Mouse (Mus musculus) midbrain, embryonic 15.5 days (tissue): ENCODE results near the gene Pianp. TPM values are rescaled to one million over a fixed set of nuclear protein-coding genes. Genes with fewer than 3 reads are reported as not detected.

Source experiments
- ATAC-seq: fragments of 200-750 bp; cut with Nextera tagmentation; replicated peaks from 2 replicates; pipeline ENCODE4 v1.8.0; 2017; ENCODE audit warnings: moderate TSS enrichment
- H3K27ac ChIP-seq: fragments of 300-500 bp; sonication (generic); 2 replicates; pipeline ENCODE4 v1.5.1; 2015; ENCODE audit warnings: mild to moderate bottlenecking, inconsistent platforms
- H3K27me3 ChIP-seq: fragments of 300-500 bp; sonication (generic); replicated peaks from 2 replicates; pipeline ENCODE4 v1.6.1; 2015; ENCODE audit warnings: inconsistent platforms
- H3K36me3 ChIP-seq: fragments of 300-500 bp; sonication (generic); replicated peaks from 2 replicates; pipeline ENCODE4 v1.6.1; 2015; ENCODE audit warnings: inconsistent platforms
- H3K4me1 ChIP-seq: fragments of 300-500 bp; sonication (generic); 2 replicates; pipeline ENCODE4 v1.6.1; 2015; ENCODE audit warnings: inconsistent platforms
- H3K4me2 ChIP-seq: fragments of 300-500 bp; sonication (generic); 2 replicates; pipeline ENCODE4 v1.6.1; 2015; ENCODE audit warnings: inconsistent platforms, mild to moderate bottlenecking, moderate library complexity
- H3K4me3 ChIP-seq: fragments of 300-500 bp; sonication (generic); 2 replicates; pipeline ENCODE4 v1.5.1; 2015; ENCODE audit warnings: mild to moderate bottlenecking, inconsistent platforms
- H3K9ac ChIP-seq: fragments of 300-500 bp; sonication (generic); 2 replicates; pipeline ENCODE4 v1.6.1; 2015; ENCODE audit warnings: mild to moderate bottlenecking, inconsistent platforms
- H3K9me3 ChIP-seq: fragments of 300-500 bp; sonication (generic); 2 replicates; pipeline ENCODE4 v1.6.1; 2016; ENCODE audit warnings: inconsistent platforms
- WGBS: fragments of 180-500 bp; shearing (Covaris S2); methylation state at CpG from one replicate; pipeline ENCODE4 v1.1.7; 2015; ENCODE audit warnings: mixed read lengths; 5-methylcytosine and 5-hydroxymethylcytosine counted together
- polyA plus RNA-seq: library from polyadenylated mRNA; unstranded; fragments of >200 nt; fragmentation: Nextera tagmentation; extraction: Ambion mirVana; gene quantifications from 2 replicates; pipeline ENCODE4 v1.2.1, GENCODE M21; 2015

Pianp gene
- polyA plus RNA-seq, result 70.8 and 75.8 TPM in 2 replicates

DNA sequence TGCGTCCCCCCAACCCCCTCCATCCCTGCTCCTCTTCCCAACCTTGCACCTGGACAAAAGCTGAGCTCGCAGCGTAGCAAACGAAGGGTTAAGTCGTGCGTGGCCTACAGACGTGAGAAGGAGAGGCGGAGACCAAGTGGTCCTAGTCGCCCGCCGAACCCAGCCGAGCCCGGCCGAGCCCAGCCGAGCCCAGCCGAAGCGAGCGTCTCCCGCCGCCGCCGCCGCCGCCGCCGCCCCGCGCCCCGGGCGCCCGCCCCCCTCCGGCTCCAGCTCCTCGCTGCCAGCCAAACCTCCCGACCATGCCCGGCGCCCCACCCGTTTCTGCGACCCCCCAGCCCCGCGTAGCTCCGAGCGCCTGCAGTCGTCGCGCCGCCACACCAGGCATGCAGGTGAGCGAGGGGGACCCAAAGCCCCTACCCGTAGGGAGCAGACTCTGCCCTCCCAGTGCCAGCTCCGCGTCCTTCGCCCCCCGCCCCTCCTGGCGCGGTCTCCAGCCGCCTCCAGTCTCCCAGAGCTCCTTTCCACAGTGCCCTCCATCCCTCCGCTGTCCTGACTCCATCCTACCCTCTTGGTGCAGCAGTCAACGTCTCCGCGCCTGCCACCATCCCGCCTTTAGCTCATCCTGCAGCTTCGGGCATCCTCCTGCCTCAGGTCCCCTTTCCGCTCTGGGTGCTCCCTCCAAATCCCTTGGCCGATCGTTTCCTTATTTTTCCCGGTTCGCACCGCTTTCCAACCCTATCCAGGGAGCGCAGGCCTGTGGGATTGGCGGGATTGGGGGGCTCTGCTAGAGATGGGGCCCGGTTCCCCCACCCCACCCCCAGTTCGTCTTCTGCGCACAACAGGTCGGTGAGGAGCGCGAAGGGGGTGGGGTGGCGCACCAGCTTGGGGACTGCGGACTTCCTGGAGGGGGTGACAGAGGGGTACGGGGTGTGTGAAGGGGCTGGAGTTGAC lies at the start of gene Pianp:
Gene Pianp, plus strand, starts transcription at position 144 of the 951 bp plus-strand sequence.
- H3K27ac ChIP-seq, result peak within 1 kb of the TSS; percentile 90
- under 1% methylated on average over 71 of the region's 78 CpGs for WGBS
- peak within 1 kb of the TSS; percentile 89 for H3K4me2 ChIP-seq
- ATAC-seq, result peak; percentile 91
- H3K27me3 ChIP-seq, result peaks cover 33% of the 10 kb centered on the region
- peaks cover 42% of the 10 kb centered on the region for H3K4me1 ChIP-seq
- peak within 1 kb of the TSS; percentile 96 for H3K9ac ChIP-seq
- peak within 1 kb of the TSS; percentile 88 for H3K4me3 ChIP-seq
- H3K36me3 ChIP-seq, result peaks cover 8% of the 10 kb centered on the region; the same call in 1 of the 2 replicates
- no peaks in the 10 kb centered on the region for H3K9me3 ChIP-seq

DNA sequence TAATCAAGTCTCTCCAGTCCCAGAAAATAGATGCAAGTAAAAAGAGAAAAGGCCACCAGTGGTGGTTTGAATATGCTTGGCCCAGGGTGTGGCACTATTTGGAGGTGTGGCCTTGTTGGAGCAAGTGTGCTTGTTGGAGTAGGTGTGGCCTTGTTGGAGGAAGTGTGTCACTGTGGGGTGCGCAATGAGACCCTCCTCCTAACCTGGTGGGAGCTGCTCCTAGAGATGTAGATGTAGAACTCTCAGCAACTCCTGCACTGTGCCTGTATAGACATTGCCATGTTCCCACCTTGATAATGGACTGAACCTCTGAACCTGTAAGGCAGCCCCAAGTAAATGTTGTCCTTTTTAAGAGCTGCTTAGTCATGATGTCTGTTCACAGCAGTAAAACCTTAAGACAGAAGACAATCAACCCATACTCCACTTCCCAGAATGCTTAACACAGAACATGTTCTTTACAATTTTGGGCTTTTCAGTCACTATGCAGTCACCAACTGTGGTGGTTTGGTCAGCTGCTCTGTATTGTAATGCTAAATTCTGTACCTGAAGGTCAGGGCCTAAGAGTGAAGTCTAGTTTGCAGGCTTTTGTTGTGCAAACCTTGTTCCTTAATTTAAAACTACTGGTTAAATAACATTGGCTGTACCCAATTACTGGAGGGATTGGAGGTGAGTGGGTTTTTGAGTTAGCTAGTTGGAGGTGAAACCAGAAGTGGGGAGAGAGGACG lies 42.3 kb upstream of the Pianp start:
- peaks cover 17% of the 10 kb centered on the region for H3K36me3 ChIP-seq
- no peak overlapping the region for H3K4me3 ChIP-seq
- H3K27ac ChIP-seq, result no peak overlapping the region
- no peaks in the 10 kb centered on the region for H3K27me3 ChIP-seq
- H3K9me3 ChIP-seq, result no peaks in the 10 kb centered on the region
- WGBS, result 88% methylated on average over 2 of the region's 2 CpGs
- ATAC-seq, result no peak
- no peaks in the 10 kb centered on the region for H3K4me1 ChIP-seq
- H3K4me2 ChIP-seq, result no peak overlapping the region
- no peak overlapping the region for H3K9ac ChIP-seq

DNA sequence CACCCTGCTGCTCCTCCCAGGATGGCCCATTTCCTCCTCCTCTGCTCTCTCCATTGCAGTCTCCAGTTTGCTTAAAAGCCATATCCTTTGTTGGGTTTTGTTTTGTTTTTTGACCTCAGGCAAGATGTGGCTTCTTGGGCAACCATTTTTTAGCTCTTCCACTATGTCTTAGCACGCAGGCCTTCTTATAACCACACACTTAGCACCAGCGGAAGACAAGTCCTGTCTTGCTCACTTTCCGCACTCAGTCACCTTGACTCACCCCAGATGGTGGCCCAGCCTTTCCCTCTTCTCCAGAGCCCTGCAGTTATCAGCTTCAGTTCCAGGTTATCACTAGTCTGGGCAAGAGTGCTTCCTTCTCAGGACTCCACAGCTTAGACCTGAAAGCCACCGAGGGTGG lies 41.3 kb upstream of the Pianp start:
- Histone ChIP-seq H3K4me2 (no peak overlapping the region), H3K27ac (no peak overlapping the region), H3K9ac (no peak overlapping the region), H3K27me3 (no peaks in the 10 kb centered on the region), H3K36me3 (peaks cover 27% of the 10 kb centered on the region), H3K4me1 (no peaks in the 10 kb centered on the region), H3K4me3 (no peak overlapping the region), H3K9me3 (no peaks in the 10 kb centered on the region)
- ATAC-seq, result no peak
- WGBS, result 92% methylated on average over 4 of the region's 4 CpGs

DNA sequence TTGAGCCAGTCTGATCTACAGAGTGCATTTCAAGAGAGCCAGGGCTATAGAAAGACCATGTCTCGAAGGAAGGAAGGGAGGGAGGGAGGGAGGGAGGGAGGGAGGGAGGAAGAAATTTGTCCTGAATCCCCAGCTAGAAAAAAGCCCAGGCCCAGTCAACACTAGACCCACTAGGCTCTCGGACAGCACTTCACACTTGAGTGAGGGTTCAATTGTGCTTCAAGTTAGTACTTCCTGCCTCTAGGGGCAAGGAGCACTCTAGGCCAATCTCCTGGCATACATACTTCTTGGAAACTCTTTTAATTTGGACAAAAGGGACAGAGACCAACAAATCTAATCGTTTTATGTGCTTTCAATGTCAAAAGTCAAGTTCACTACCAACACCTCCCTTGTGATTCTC lies 38.4 kb upstream of the Pianp start:
- WGBS, result 90% methylated on average over 3 of the region's 3 CpGs
- Histone ChIP-seq H3K4me2 (no peak overlapping the region), H3K36me3 (peaks cover 38% of the 10 kb centered on the region)

GRCm38 (mm10) chr6:124959960-124960359 lies 36.5 kb upstream of the Pianp start:
- H3K4me1 ChIP-seq, result peaks cover 9% of the 10 kb centered on the region
- no peaks in the 10 kb centered on the region for H3K27me3 ChIP-seq
- no peak overlapping the region for H3K4me2 ChIP-seq
- H3K4me3 ChIP-seq, result no peak overlapping the region
- no peak for ATAC-seq
- no peaks in the 10 kb centered on the region for H3K9me3 ChIP-seq
- 94% methylated on average over 13 of the region's 13 CpGs for WGBS
- H3K36me3 ChIP-seq, result peaks cover 38% of the 10 kb centered on the region
- no peak overlapping the region for H3K27ac ChIP-seq
- H3K9ac ChIP-seq, result no peak overlapping the region

More for the DNA sequence above, 38.4 kb upstream of the Pianp start:
- H3K27me3 ChIP-seq, result no peaks in the 10 kb centered on the region
- no peaks in the 10 kb centered on the region for H3K9me3 ChIP-seq
- no peaks in the 10 kb centered on the region for H3K4me1 ChIP-seq
- H3K9ac ChIP-seq, result no peak overlapping the region
- no peak overlapping the region for H3K4me3 ChIP-seq
- ATAC-seq, result no peak
- no peak overlapping the region for H3K27ac ChIP-seq

DNA sequence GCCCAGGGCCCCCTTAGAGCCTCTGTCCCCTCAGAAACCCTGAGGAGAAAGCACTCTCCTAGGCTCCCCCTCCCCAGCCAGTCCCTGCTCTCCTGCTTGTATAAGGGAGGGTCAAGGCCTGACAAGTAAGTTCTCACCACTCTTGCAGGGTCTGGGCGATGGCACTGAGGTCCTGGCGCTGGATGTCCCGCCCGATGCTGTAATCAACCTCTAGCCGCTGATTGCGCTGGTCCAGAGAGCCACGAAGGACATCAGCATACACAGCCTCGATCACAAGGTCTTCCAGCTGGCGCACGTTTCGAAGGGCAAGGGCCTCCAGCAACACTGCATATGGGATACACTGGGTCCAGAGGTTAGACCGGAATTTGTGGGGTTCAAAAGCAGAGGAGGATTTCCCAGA lies 35.5 kb upstream of the Pianp start:
- Histone ChIP-seq H3K4me2 (no peak overlapping the region), H3K9ac (no peak overlapping the region), H3K36me3 (peaks cover 34% of the 10 kb centered on the region), H3K4me1 (peaks cover 10% of the 10 kb centered on the region), H3K27me3 (no peaks in the 10 kb centered on the region), H3K27ac (no peak overlapping the region), H3K4me3 (no peak overlapping the region), H3K9me3 (no peaks in the 10 kb centered on the region)
- no peak for ATAC-seq
- WGBS, result 93% methylated on average over 12 of the region's 12 CpGs

DNA sequence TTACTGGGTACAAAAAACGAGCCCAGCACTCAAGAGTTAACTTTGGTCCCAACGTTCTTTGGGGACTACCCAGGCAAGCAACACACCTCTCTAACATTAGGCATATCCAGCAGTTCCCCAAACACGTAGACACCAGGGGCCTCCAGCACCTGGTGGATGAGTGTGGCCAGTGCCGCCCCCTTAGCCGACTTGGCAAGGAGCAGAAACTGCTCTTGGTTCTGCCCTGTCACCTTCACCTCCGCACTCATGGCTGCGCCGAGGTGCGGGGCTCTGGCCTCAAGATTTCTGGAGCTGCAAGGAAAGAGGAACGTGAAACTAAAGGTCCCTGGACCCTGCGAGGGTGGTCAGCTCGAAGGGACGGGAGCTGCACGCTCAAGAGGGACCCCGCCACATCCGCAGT lies 31.9 kb upstream of the Pianp start:
- peak; percentile 57 for ATAC-seq
- peaks cover 17% of the 10 kb centered on the region for H3K4me1 ChIP-seq
- WGBS, result 41% methylated on average over 16 of the region's 16 CpGs
- no peaks in the 10 kb centered on the region for H3K27me3 ChIP-seq
- H3K4me2 ChIP-seq, result peak overlapping the region; percentile 92
- H3K9me3 ChIP-seq, result no peaks in the 10 kb centered on the region
- H3K36me3 ChIP-seq, result peaks cover 16% of the 10 kb centered on the region
- H3K27ac ChIP-seq, result peak overlapping the region; percentile 89
- peak overlapping the region; percentile 65 for H3K4me3 ChIP-seq
- peak overlapping the region; percentile 84 for H3K9ac ChIP-seq

DNA sequence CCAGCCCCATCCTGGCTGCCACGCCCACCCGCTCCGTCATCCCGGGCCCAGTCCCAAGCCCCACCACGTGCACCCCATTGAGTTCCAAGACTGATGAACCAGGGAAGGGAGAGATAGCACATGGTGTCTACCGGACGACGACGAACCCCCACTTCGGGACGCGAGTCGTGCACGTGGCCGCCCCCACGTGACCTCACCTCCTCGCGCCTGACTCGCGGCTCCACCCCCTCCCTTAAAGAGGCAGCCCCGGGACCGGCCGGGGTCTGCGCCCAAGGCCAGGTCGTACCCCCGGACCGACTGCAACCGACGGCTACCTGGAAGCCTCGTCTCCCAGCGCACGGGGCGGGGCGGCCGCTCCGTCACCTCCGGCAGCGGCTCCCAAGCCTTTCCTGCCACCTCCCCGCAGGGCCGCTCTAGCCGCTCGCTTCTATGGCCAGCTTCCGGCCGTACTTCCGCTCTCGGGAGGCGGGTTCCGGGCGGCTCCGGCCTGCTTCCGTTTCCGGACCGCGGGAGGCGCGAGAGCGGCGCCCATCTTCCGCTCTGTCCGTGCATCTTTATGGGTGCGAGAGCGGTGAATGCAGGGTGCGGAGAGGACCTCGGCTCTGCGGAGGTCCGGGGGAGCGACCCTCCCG lies 31.3 kb upstream of the Pianp start, which contains the start of gene Cops7a:
Gene Cops7a, minus strand, starts transcription at position 451 of the 632 bp plus-strand sequence.
- no peaks in the 10 kb centered on the region for H3K9me3 ChIP-seq
- H3K4me1 ChIP-seq, result peaks cover 17% of the 10 kb centered on the region
- peak within 1 kb of the TSS; percentile 92 for H3K4me2 ChIP-seq
- H3K4me3 ChIP-seq, result peak within 1 kb of the TSS; percentile 65
- H3K9ac ChIP-seq, result peak within 1 kb of the TSS; percentile 84
- peaks cover 11% of the 10 kb centered on the region; the same call in 1 of the 2 replicates for H3K36me3 ChIP-seq
- H3K27ac ChIP-seq, result peak within 1 kb of the TSS; percentile 89
- peak; percentile 97 for ATAC-seq
- no peaks in the 10 kb centered on the region for H3K27me3 ChIP-seq
- under 1% methylated on average over 68 of the region's 68 CpGs for WGBS

DNA sequence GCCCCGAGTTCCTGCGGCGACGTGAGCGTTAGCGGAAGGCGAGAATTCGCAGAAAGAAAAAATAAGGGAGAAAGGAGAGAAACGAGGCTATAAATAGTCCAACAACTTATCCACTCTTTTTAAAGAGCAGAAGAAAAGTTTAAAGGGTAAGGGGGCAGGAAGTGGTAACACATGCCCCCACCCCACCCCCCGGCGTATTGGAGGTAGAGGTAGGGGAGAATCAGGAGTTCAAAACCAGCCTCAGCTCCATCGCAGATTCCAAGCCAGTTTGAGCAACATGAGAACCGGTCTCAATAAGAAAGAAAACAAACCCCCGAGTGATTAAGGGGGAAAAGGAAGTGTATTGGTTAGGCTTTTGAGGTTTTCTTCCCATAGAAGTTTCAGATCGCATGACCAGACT lies 30.7 kb upstream of the Pianp start:
- Histone ChIP-seq H3K4me2 (peak overlapping the region; percentile 92), H3K9ac (peak overlapping the region; percentile 84), H3K27me3 (no peaks in the 10 kb centered on the region), H3K4me3 (peak overlapping the region; percentile 65), H3K9me3 (no peaks in the 10 kb centered on the region), H3K36me3 (peaks cover 11% of the 10 kb centered on the region; the same call in 1 of the 2 replicates), H3K4me1 (peaks cover 17% of the 10 kb centered on the region), H3K27ac (peak overlapping the region; percentile 89)
- WGBS, result 17% methylated on average over 15 of the region's 15 CpGs
- 0 out of 2 replicates have a peak, but pooled peaks have one; percentile 18 for ATAC-seq

DNA sequence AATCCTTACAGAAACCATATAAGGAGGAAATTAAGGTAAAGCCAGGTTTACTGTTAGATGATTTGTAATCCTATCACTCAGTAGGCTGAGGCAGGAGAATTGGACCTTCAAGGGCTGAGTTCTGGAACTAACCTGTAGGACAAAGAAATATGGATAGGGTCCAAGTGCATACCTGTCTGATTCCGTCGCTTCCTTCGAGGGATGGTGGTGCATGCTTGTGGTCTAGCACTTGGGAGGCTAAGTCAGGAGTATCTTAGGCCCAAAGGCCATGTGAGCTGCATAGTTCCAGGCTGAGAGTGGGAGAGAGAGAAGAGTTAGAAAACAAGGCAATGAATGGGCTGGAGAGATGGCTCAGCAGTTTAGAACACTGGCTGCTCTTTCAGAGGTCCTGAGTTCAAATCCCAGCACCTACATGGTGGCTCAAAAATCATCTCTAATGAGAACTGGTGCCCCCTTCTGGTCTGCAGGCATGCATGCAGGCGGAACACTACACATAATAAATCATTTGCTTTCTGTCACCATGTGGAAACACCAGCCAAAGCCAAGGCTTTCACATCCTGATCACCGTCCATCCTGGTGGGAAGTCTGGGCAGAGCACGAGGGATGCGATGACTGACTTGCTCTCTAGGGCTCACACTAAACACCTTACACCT lies 29.9 kb upstream of the Pianp start:
- peaks cover 17% of the 10 kb centered on the region for H3K4me1 ChIP-seq
- H3K9ac ChIP-seq, result no peak overlapping the region
- H3K27ac ChIP-seq, result no peak overlapping the region
- peak overlapping the region; percentile 92 for H3K4me2 ChIP-seq
- ATAC-seq, result no peak
- H3K4me3 ChIP-seq, result peak overlapping the region; percentile 65
- 97% methylated on average over 7 of the region's 7 CpGs for WGBS
- no peaks in the 10 kb centered on the region for H3K9me3 ChIP-seq
- H3K36me3 ChIP-seq, result peaks cover 3% of the 10 kb centered on the region; the same call in 1 of the 2 replicates
- H3K27me3 ChIP-seq, result no peaks in the 10 kb centered on the region

GRCm38 (mm10) chr6:124967766-124968165 lies 28.7 kb upstream of the Pianp start:
- Histone ChIP-seq H3K4me1 (peaks cover 17% of the 10 kb centered on the region), H3K27ac (no peak overlapping the region), H3K36me3 (no peaks in the 10 kb centered on the region), H3K4me2 (no peak overlapping the region), H3K9me3 (no peaks in the 10 kb centered on the region), H3K27me3 (no peaks in the 10 kb centered on the region), H3K4me3 (no peak overlapping the region), H3K9ac (no peak overlapping the region)
- no peak for ATAC-seq
- WGBS, result 69% methylated on average over 4 of the region's 4 CpGs
